Mouse (Mus musculus): ENCODE data around the gene Mst1r.

Mst1r gene

GRCm38 (mm10) chr9:107914764-107915420, 8.2 kb downstream of the Mst1r start:
- no peak for DNase-seq

GRCm38 (mm10) chr9:107917895-107918608, 11.4 kb downstream of the Mst1r start:
- peak; percentile 8 for DNase-seq

DNA sequence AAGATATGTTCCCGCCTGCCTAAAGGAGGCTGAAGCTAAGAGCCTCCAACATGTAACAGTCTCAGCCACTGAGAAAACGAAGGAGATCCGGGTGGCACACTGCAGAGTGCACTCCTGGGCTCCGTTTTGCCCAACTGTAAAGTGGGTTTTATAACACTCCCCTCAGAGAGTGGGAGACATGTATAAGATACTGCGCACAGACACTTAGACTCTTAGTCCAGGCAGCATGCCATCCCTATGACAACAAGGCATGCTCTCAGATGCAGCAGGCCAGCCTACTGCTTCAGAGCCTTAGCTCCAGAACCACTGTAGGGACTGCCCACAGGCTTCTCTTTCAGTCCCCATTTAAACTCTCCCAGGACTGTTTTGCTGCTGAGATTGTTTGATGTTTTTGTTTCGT, 12.2 kb downstream of the Mst1r start:
- DNase-seq: no peak

- no peak for DNase-seq
These were observed 12.8 kb downstream of the Mst1r start for GRCm38 (mm10) chr9:107919441-107919840.

DNA sequence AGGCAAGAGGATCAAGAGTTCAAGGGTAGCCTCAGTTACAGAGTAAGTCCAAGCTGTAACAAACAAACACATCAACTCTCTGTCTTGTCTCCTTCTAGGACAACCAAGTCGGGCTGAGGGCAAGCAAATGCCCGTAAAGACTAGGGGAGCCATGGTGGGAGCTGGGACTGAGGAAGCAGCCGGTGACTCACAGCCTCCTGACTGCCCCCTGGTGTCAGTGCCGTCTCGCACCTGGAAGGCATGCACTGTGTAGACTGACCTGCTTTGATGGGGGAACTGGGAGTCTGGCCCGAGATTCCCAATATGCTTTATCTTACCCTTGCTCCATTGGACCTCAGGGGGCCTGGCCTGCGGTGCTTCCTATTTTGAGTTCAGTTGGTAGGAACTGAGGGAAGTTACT, 16.3 kb downstream of the Mst1r start:
- peak; percentile 53 for DNase-seq

DNA sequence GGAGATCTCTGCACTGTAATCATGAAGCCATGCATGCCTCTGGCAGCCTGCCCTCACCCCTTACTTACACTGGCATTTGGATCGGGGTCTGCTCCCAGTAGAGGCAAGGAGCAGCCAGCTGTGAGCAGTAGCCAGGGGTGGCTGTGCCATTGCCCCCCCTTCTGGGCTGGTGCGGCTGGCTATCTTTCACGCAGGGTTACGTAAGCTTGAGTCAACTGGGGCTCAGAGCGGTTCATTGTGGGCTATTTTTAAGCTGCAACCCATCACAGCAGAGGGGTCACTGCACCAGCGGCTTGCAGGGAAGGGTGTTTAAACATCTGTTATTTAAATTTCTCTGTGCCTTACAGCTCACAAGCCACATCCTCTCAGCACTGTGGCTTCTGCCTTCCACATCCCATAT, 17.3 kb downstream of the Mst1r start:
- no peak for DNase-seq

DNA sequence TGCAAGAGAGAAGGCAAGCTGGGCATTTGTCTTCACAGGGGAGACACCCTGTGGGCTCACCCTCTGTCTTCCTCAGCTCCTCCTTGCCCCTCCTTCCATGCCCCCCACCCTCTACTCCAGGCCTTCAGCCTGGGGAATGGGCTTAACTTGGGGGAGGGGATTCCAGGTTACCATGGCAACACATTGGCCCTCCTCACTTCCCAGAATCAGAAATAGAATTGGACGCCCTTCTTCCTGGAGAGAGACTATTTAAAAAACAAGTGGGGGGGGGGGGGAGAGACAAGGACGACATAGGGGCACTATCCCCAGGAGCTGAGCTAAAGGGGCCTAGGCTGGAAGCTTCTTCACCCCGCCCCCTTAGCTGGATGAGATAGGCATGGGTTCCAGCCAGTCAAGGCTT, 18.6 kb downstream of the Mst1r start:
- DNase-seq: no peak

- DNase-seq: no peak
These were observed 20.3 kb downstream of the Mst1r start for GRCm38 (mm10) chr9:107926920-107927420.

DNA sequence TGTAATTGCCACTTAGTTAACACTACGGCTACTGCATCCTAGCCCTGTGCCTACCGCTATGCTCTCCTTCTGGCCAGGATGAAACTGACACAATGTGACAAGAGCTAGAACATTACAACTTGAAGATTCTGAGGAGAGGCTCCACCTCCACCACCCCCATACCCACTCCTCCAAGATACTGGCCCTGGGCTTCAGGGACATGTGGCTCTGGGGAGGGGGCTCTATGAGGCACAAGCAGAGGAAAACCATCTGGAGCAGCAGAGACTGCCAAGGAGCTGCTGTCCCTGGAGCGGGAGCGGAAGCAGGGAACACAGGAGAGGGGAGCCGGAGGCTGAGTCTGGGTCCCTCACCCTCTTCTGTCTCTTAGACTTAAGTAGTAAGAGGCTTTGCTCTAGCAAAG, 21.1 kb downstream of the Mst1r start:
- no peak for DNase-seq

DNA sequence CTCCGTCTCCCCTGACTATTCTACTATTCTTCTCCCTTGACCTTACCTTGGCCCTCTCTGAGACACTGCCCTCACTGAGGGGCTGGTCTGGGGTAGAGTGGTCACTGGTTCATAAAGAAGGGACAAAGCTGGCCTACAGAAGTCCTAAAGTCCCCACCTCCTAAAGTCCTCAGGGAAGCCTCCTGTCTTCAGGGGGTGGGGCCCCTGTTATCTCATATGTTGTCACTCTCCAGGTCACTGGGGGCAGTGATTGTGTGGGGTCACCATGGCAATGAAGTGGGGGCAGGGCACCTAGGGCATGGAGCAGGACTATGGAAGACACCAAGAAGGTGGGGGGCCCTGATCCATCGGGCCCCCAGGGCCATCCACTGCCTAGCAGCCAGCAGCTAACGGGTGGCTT, 21.5 kb downstream of the Mst1r start, which contains the start of gene Actl11:
Actl11 (plus strand) TSS at position 301 of the 400 bp plus-strand sequence.
- DNase-seq: no peak

GRCm38 (mm10) chr9:107932221-107932620, 25.5 kb downstream of the Mst1r start:
- no peak for DNase-seq

GRCm38 (mm10) chr9:107934146-107934545, 27.5 kb downstream of the Mst1r start:
- DNase-seq: no peak

DNA sequence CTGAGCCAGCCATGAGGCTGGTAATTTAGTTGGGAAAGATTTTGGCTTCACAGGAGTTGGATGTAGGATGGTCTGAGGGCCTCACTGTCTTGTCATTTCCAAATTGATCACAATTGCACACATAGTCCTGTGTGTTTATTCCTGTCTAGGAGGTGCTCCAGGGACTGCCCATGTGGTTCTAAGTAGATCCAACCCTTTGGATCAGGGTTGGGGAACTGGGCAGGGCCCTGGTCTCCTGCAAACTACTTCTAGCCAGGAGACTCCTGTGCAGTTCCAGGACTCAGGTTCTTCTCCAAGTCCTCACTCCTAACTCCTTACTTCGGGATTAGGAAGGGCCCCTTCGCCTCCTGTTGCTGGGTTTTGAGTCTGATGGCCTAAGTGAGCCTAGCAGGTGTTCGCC, 28.7 kb downstream of the Mst1r start, which contains the start of gene Camkv:
Camkv (plus strand) TSS at position 301 of the 400 bp plus-strand sequence.
- no peak for DNase-seq

DNA sequence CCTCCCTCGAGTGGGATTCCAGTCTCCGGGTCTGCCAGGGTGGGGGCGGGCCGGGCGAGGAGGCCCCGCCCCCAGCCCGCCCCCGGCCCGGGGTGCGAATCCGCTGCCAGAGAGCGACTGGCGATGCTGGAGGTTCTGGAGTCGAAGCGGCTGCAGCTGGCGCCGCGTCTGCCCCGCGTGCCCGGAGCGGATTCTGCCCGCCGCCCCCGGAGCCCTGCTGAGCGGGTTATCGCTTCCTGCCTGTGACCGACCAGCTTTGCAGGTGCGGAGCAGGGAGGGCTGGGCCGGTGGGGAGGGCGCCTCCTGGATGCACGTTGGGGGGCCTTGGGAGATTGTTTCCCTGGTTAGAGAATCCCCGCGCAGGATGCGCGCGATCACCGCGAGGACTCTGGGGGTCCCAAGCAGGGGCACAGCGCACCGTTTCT, 29.1 kb downstream of the Mst1r start:
- DNase-seq: peak; percentile 10

DNA sequence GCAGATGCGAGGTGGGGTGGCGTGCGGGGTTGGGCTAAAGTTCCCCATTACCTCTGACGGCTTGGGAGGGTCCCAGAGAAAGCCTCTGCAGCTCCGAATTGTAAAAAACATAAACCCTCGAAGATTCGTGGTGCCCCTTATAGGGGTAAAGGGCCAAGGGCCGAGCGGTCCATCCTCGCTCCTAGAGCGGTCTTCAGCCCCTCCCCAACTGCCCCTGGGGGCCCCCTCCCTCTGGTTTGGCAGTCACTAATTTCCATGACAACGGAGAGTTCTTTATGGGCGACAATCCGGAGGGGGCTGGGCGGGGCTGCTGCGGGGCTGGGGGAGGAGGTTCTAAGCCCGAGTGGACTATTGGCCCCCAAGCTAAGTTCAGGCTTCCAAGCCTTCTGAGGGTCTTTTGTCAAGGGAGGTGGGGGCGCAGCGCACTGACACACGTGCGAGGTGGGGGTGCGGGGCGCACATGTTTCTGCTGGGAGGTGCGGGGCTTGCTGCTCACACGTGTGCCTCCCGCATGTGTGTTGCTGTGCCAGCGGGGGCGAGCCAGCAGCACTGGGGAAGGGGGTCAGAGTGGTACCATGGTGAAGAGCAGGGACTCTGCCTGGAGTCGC, 29.6 kb downstream of the Mst1r start:
- no peak for DNase-seq

DNA sequence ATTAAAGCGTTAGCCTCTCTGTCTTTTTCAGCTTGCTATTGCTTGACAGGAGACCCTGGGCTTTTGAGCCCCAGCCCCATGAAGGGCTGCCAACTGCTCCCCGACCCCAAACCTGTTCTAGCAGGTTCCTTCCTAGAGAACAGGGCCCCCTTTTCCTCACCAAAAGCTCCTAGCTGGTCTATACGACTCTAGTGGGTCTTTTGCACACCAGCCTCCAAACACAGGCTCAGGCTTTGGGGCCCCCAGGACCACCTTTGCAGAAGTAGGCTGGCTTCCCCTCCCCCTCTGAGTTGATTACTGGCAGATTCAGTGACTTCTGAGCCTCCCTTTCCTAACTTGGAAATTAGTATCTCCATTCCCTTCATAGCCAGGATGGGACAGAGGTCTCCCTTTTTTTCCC, 30.2 kb downstream of the Mst1r start:
- DNase-seq: no peak

- no peak for DNase-seq
These were observed 40.8 kb downstream of the Mst1r start for GRCm38 (mm10) chr9:107947241-107948194.

GRCm38 (mm10) chr9:107949184-107949921, 42.7 kb downstream of the Mst1r start:
- no peak for DNase-seq

GRCm38 (mm10) chr9:107949922-107950235, 43.2 kb downstream of the Mst1r start, which contains the start of gene Traip:
Traip (plus strand) TSS chr9:107950136.
- no peak for DNase-seq

DNA sequence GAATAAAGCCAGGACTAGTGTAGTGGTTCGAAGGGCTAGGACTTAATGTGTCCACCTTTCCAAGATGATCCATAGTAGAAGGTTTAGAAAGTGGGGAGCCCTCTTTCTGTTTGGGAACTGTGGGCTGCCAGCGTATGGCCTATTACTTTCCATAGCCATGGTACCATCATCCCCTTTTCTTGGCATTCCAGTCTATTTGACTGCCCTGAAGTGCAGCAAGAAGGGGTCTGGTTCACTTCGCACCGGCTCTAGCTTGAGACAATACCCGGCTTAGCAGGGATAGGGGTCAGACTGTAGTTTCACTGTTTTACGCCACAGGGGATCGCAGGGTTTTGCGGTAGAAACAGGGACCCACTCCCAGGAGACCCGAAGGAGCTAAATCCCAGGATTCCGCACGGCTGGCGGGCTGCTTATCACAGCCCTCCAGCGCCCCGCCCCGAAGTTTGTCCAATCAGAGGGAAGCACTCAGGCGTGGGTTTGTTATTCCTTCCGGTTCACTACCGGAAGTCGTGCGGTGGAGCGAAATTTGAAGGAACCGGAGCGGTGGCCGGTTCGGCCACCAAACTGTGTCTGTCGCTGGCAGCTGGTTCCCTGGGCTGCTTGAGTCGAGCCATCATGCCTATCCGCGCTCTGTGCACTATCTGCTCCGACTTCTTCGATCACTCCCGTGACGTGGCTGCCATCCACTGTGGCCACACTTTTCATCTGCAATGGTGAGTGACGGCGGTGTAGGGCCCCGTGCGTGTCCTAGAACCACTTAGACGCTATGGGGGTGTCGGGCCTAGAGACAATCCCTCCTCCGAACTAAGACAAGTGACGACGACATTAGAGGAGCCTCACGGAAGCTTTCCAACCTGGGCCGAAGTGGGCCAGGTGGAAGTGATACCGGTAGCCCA, 44.0 kb downstream of the Mst1r start:
- peak; percentile 94 for DNase-seq
